Mouse (Mus musculus) myocyte (in vitro differentiated cells): ENCODE measurements around the gene Slc13a2. TPM values are rescaled to one million over a fixed set of nuclear protein-coding genes. Genes with fewer than 3 reads are reported as not detected.
A peak's percentile ranks its signal among the peaks of the same experiment; 100 is the strongest.

ENCODE experiments used
- H3K27me3 ChIP-seq: one replicate; pipeline ENCODE4 v1.6.1; 2011; ENCODE audit not compliant: control insufficient read depth, insufficient read depth, insufficient read length
- H3K36me3 ChIP-seq: one replicate; pipeline ENCODE4 v1.6.1; 2011; ENCODE audit not compliant: control insufficient read depth, insufficient read depth
- H3K4me2 ChIP-seq: one replicate; pipeline ENCODE4 v1.6.1; 2011; ENCODE audit warnings: low read depth, control low read depth
- H3K4me3 ChIP-seq: one replicate; pipeline ENCODE4 v1.5.1; 2011; ENCODE audit warnings: mild to moderate bottlenecking, control low read depth, moderate library complexity
- H3K79me2 ChIP-seq: one replicate; pipeline ENCODE4 v1.6.1; 2011; ENCODE audit not compliant: control insufficient read depth, insufficient read depth
- H3ac ChIP-seq: one replicate; pipeline ENCODE4 v1.6.1; 2011; ENCODE audit not compliant: control insufficient read depth, insufficient read length
- CEBPB ChIP-seq: IDR thresholded peaks from 2 replicates; pipeline ENCODE4 v1.6.1; 2011; ENCODE audit warnings: mild to moderate bottlenecking, moderate library complexity; ENCODE audit not compliant: poor library complexity, insufficient read depth, severe bottlenecking
- E2F4 ChIP-seq: IDR thresholded peaks from one replicate; pipeline ENCODE4 v1.6.1; 2011; ENCODE audit warnings: mild to moderate bottlenecking, control low read depth, moderate library complexity; ENCODE audit not compliant: insufficient read depth
- MAX ChIP-seq: IDR thresholded peaks from one replicate; pipeline ENCODE4 v1.6.1; 2011; ENCODE audit warnings: low read depth, mild to moderate bottlenecking, control low read depth
- MYOD1 ChIP-seq, 3 experiments: IDR thresholded peaks; one replicate each; pipeline ENCODE4 v1.6.1; 2011; ENCODE audit warnings: control low read depth in 2 of 3, low read depth in 2 of 3, mild to moderate bottlenecking in 2 of 3, moderate library complexity in 1 of 3; ENCODE audit not compliant: insufficient read length in 2 of 3, control insufficient read depth in 1 of 3
- MYOG ChIP-seq, 3 experiments: IDR thresholded peaks; one replicate each; pipeline ENCODE4 v1.6.1; 2011; ENCODE audit warnings: control low read depth in 2 of 3, low read depth in 2 of 3, mild to moderate bottlenecking in 2 of 3; ENCODE audit not compliant: insufficient read length in 2 of 3, control insufficient read depth in 1 of 3, insufficient read depth in 1 of 3
- POLR2A ChIP-seq: IDR thresholded peaks from one replicate; pipeline ENCODE4 v1.6.1; 2011; ENCODE audit warnings: low read depth, mild to moderate bottlenecking, control low read depth, moderate library complexity; ENCODE audit not compliant: insufficient read length
- POLR2AphosphoS2 ChIP-seq: IDR thresholded peaks from one replicate; pipeline ENCODE4 v1.6.1; 2011; ENCODE audit warnings: low read depth, control low read depth; ENCODE audit not compliant: insufficient read length
- REST ChIP-seq: IDR thresholded peaks from one replicate; pipeline ENCODE4 v1.6.1; 2011; ENCODE audit warnings: mild to moderate bottlenecking, control low read depth, moderate library complexity; ENCODE audit not compliant: insufficient read depth, insufficient read length
- SRF ChIP-seq: IDR thresholded peaks from one replicate; pipeline ENCODE4 v1.6.1; 2011; ENCODE audit warnings: low read depth; ENCODE audit not compliant: control insufficient read depth, insufficient read length
- TCF12 ChIP-seq: IDR thresholded peaks from one replicate; pipeline ENCODE4 v1.6.1; 2011; ENCODE audit warnings: mild to moderate bottlenecking, control low read depth; ENCODE audit not compliant: poor library complexity, insufficient read depth, severe bottlenecking
- TCF3 ChIP-seq: IDR thresholded peaks from one replicate; pipeline ENCODE4 v1.6.1; 2011; ENCODE audit warnings: low read depth, control low read depth; ENCODE audit not compliant: insufficient read length
- USF1 ChIP-seq: IDR thresholded peaks from one replicate; pipeline ENCODE4 v1.6.1; 2011; ENCODE audit warnings: low read depth, mild to moderate bottlenecking, control low read depth, moderate library complexity
- polyA plus RNA-seq: library from polyadenylated mRNA; unstranded; fragments of >200 nt; fragmentation: generic; extraction: Trizol; gene quantifications from one replicate; pipeline ENCODE4 v1.2.1, GENCODE M21; 2012; ENCODE audit warnings: missing spikeins

Gene Slc13a2
- polyA plus RNA-seq, 1 experiment: 0.01 TPM

DNA sequence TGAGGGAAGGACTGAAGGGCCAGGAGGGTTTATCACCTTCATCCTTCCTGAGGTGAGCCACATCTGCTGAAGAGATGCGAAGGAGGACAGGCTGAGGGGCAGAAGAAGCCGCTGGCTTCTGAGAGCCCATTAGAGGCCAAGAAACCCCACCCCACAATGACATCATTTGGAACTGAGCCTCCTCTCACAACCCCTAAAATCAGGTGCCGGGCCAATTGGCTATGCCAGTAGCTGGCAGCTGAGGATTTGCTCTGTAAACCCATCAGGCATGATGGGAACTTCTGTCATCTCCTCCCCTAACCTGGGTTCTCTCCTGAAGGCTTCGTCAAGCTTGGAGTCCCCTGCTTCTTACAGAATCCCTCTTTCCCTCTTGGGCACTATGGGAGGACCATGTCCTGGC lies 41.7 kb downstream of the Slc13a2 start:
- Histone ChIP-seq H3K36me3 (no peaks in the 10 kb centered on the region), H3K27me3 (no peaks in the 10 kb centered on the region), H3K4me3 (no peak overlapping the region), H3ac (no peak overlapping the region), H3K79me2 (no peaks in the 10 kb centered on the region), H3K4me2 (no peak overlapping the region)
- TF ChIP-seq E2F4 (no peak), CEBPB (no peak), REST (no peak), TCF12 (no peak), POLR2A (no peak), TCF3 (no peak), MAX (no peak), POLR2AphosphoS2 (no peak)

DNA sequence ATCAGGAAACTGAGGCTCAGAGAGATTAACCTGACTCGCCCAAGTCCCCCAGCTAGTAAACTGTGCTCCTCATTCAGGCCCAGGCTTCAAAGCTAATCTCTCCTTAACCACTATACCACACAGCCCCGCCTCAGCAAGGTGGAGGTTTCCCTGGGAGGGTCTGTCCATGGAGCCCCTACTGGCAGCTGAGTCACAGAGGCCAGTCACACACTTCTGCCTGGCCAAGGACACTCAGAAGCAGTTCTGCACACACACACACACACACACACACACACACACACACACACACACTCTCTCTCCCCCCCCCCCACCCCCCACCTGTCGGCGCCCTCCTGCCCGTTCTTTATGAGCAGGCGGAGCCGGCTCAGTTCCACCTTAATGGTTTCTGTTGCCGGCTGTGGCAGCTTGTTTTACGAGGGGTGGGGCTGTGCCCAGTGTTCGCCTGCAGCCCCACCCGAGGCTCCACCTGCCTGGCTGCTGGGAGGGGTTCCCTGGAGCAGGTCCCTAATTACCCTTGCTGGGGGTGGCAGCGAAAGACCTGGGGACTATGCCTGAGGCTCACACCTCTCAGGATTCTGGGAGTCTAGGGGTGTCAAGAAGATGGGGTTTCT lies 44.4 kb downstream of the Slc13a2 start:
- Histone ChIP-seq H3K79me2 (no peaks in the 10 kb centered on the region), H3K36me3 (no peaks in the 10 kb centered on the region), H3K4me3 (no peak overlapping the region), H3ac (no peak overlapping the region), H3K4me2 (no peak overlapping the region), H3K27me3 (no peaks in the 10 kb centered on the region)
- no peak for TF ChIP-seq MAX
- TF ChIP-seq TCF12: no peak
- TF ChIP-seq MYOD1 (IDR thresholded peaks at IDR 0.05; ENCODE audit: control insufficient read depth in 1 of 3, insufficient read length in 2 of 3, low read depth in 2 of 3): peak in 1 of 3 experiments; percentile 51
- TF ChIP-seq MYOG (IDR thresholded peaks at IDR 0.05; ENCODE audit: control insufficient read depth in 1 of 3, insufficient read depth in 1 of 3, insufficient read length in 2 of 3, low read depth in 2 of 3): peak in 1 of 3 experiments; percentile 7

DNA sequence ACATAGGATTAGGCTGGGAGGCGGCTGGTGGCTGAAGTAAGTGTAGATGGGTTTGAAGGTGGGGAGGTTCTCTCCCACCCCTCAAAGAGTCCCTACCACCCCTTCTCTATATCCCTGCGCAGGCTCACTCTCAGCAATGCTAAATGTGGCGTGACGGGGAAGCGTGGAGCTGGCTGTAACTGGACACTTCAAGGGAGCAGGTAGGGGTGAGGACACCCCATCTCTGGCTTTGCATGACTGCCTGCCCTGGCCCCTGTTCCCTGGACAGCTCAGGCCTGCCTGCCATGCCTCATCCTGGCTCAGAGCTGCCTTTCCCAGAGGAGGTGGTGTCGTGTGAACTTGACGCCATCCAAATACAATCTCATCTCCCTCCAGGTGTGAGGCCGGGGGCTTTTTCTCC lies 47.9 kb downstream of the Slc13a2 start:
- Histone ChIP-seq H3K4me3 (no peak overlapping the region), H3K36me3 (no peaks in the 10 kb centered on the region), H3K79me2 (no peaks in the 10 kb centered on the region), H3K4me2 (no peak overlapping the region), H3K27me3 (no peaks in the 10 kb centered on the region), H3ac (no peak overlapping the region)
- TF ChIP-seq CEBPB (no peak), REST (no peak), TCF3 (no peak), TCF12 (no peak), MYOG (IDR thresholded peaks at IDR 0.05; ENCODE audit: control insufficient read depth in 1 of 3, insufficient read depth in 1 of 3, insufficient read length in 2 of 3, low read depth in 2 of 3) (no peak)

DNA sequence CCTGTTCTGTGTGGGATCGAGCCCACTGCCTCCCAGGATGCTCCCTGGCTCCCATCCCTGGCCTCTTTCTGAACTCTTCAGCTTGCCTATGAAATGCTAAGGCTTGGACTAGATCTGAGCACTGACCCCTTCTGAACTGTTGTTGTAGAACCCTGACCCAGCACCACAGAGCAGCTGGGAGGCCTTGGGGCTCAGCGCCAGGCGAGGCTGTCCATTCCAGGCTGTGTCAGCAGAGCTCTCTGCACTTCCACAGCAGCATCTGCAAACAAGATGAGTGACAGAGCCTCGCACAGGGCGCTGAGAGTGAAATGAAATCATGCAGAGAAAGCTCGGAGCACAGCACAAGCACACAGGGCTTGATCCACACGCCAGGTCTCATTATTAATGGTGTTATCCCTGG lies 49.4 kb downstream of the Slc13a2 start:
- Histone ChIP-seq H3K4me3 (no peak overlapping the region), H3K27me3 (no peaks in the 10 kb centered on the region), H3K4me2 (no peak overlapping the region), H3K79me2 (no peaks in the 10 kb centered on the region), H3K36me3 (no peaks in the 10 kb centered on the region), H3ac (no peak overlapping the region)
- no peak for TF ChIP-seq USF1
- TF ChIP-seq E2F4: no peak
- no peak for TF ChIP-seq REST
- no peak for TF ChIP-seq POLR2AphosphoS2
- no peak for TF ChIP-seq CEBPB
- no peak for TF ChIP-seq MYOD1 (IDR thresholded peaks at IDR 0.05; ENCODE audit: control insufficient read depth in 1 of 3, insufficient read length in 2 of 3, low read depth in 2 of 3)
- no peak for TF ChIP-seq MAX
- no peak for TF ChIP-seq MYOG (IDR thresholded peaks at IDR 0.05; ENCODE audit: control insufficient read depth in 1 of 3, insufficient read depth in 1 of 3, insufficient read length in 2 of 3, low read depth in 2 of 3)
- no peak for TF ChIP-seq TCF3
- no peak for TF ChIP-seq TCF12
- TF ChIP-seq SRF: no peak
- no peak for TF ChIP-seq POLR2A

DNA sequence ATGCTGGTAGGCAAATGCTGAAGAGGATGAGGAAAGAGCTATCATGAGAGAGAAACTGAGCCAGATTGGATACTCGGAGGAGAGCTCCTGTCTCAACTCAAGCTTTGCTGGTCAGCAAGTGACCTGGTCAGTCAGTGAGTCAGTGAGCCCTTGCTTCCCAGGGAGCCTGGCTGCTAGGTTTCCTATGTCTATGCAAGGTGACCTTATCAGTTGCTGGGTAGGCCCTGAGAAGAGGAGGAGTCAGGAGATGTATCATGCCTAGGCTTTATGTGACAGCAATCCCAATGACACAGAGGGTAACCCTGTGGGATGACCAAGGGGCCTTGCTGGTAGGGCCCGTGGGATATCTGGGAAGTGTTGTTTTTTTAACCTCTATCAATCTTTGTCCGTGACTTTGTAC lies 49.9 kb downstream of the Slc13a2 start:
- H3K79me2 ChIP-seq: no peaks in the 10 kb centered on the region
- TF ChIP-seq MYOD1 (IDR thresholded peaks at IDR 0.05; ENCODE audit: control insufficient read depth in 1 of 3, insufficient read length in 2 of 3, low read depth in 2 of 3) (no peak), CEBPB (no peak)

DNA sequence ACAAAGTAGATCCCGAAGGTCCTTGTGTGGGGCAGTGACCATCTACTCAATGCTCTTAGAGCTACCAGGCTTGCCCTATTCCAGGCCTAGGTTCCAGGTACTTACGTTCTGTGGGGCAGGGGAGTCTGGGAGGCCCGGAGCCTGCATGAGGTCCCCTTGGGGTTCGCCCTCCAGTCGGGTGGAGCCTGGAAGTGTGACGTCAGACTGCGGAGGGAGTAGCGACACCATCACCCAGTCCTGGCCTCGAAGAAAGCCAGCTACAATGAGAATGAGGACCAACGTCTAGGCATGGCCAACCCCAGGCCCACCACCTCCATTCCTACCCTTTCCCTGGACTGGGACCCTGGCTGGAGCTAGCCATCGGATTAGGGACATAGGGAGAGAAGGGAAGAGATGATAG lies 50.3 kb downstream of the Slc13a2 start:
- TF ChIP-seq CEBPB (no peak), MYOG (IDR thresholded peaks at IDR 0.05; ENCODE audit: control insufficient read depth in 1 of 3, insufficient read depth in 1 of 3, insufficient read length in 2 of 3, low read depth in 2 of 3) (no peak), TCF12 (no peak), SRF (no peak), MYOD1 (IDR thresholded peaks at IDR 0.05; ENCODE audit: control insufficient read depth in 1 of 3, insufficient read length in 2 of 3, low read depth in 2 of 3) (no peak), USF1 (no peak), POLR2AphosphoS2 (no peak), TCF3 (no peak), REST (no peak), E2F4 (no peak), MAX (no peak), POLR2A (no peak)
- H3K27me3 ChIP-seq: no peaks in the 10 kb centered on the region
- H3K79me2 ChIP-seq: no peaks in the 10 kb centered on the region
- no peaks in the 10 kb centered on the region for H3K36me3 ChIP-seq
- no peak overlapping the region for H3K4me3 ChIP-seq
- H3K4me2 ChIP-seq: no peak overlapping the region
- H3ac ChIP-seq: no peak overlapping the region

More for the DNA sequence above, 49.9 kb downstream of the Slc13a2 start:
- Histone ChIP-seq H3K36me3 (no peaks in the 10 kb centered on the region), H3ac (no peak overlapping the region), H3K4me3 (no peak overlapping the region), H3K4me2 (no peak overlapping the region), H3K27me3 (no peaks in the 10 kb centered on the region)
